Mouse (Mus musculus): ENCODE data around the gene Fam207a.

GRCm38 (mm10) chr10:77557641-77558040, 42.1 kb upstream of the Fam207a start:
- no peak for TF ChIP-seq POLR2A (IDR thresholded peaks at IDR 0.05; ENCODE audit: borderline replicate concordance, extremely low read depth, insufficient read depth, insufficient read length, poor library complexity, severe bottlenecking)
- peak; percentile 22; the same call in 1 of the 2 replicates for TF ChIP-seq CTCF (IDR thresholded peaks at IDR 0.05; ENCODE audit: borderline replicate concordance, extremely low read depth, insufficient read depth, insufficient read length)
